Mouse (Mus musculus) intestine, embryonic 14.5 days (tissue): ENCODE data around the gene Als2cr12. TPM values are rescaled to one million over a fixed set of nuclear protein-coding genes. Genes with fewer than 3 reads are reported as not detected.
"Not testable (repeated sequence)": the region's sequence is repeated elsewhere in the genome, so short reads cannot be mapped to it uniquely, and the experiment has no call there.

ENCODE experiments used
- ATAC-seq: fragments of 200-750 bp; cut with Nextera tagmentation; replicated peaks from 2 replicates; pipeline ENCODE4 v1.8.0; 2017; ENCODE audit warnings: low read depth, moderate number of reproducible peaks, moderate TSS enrichment, moderate library complexity; ENCODE audit not compliant: low FRiP score, low TSS enrichment
- DNase-seq: peaks from one replicate; pipeline ENCODE4 v3.0.0-alpha.2; 2018; ENCODE audit warnings: low spot score
- H3K27ac ChIP-seq: fragments of 300-500 bp; sonication (generic); 2 replicates; pipeline ENCODE4 v1.5.1; 2014; ENCODE audit warnings: low read depth, mild to moderate bottlenecking, control low read depth
- H3K27me3 ChIP-seq: fragments of 300-500 bp; sonication (generic); replicated peaks from 2 replicates; pipeline ENCODE4 v1.6.1; 2014; ENCODE audit warnings: low read length, control low read depth; ENCODE audit not compliant: control insufficient read depth, insufficient read depth
- H3K36me3 ChIP-seq: fragments of 300-500 bp; sonication (generic); 2 replicates; pipeline ENCODE4 v1.6.1; 2014; ENCODE audit warnings: low read length, control low read depth; ENCODE audit not compliant: control insufficient read depth, insufficient read depth
- H3K4me1 ChIP-seq: fragments of 300-500 bp; sonication (generic); replicated peaks from 2 replicates; pipeline ENCODE4 v1.6.1; 2014; ENCODE audit warnings: low read length, control low read depth, mixed read lengths; ENCODE audit not compliant: control insufficient read depth, insufficient read depth
- H3K4me2 ChIP-seq: fragments of 300-500 bp; sonication (generic); 2 replicates; pipeline ENCODE4 v1.6.1; 2014; ENCODE audit warnings: low read length
- H3K4me3 ChIP-seq: fragments of 300-500 bp; sonication (generic); 2 replicates; pipeline ENCODE4 v1.5.1; 2014; ENCODE audit warnings: low read depth, low read length, control low read depth, mixed read lengths
- H3K9ac ChIP-seq: fragments of 300-500 bp; sonication (generic); 2 replicates; pipeline ENCODE4 v1.6.1; 2014; ENCODE audit warnings: mild to moderate bottlenecking, low read length
- H3K9me3 ChIP-seq: fragments of 300-500 bp; sonication (generic); 2 replicates; pipeline ENCODE4 v1.6.1; 2016; ENCODE audit warnings: low read length, control low read depth; ENCODE audit not compliant: control insufficient read depth
- WGBS: fragments of 180-500 bp; shearing (Covaris S2); extraction: QIAGEN DNeasy Blood & Tissue Kit; methylation state at CpG from one replicate; pipeline ENCODE4 v1.1.7; 2014; 5-methylcytosine and 5-hydroxymethylcytosine counted together
- polyA plus RNA-seq: library from polyadenylated mRNA; unstranded; fragments of >200 nt; fragmentation: Nextera tagmentation; extraction: Ambion mirVana; gene quantifications from 2 replicates; pipeline ENCODE4 v1.2.1, GENCODE M21; 2014

Als2cr12 gene
- polyA plus RNA-seq, 1 experiment from 2014 or later = not detected

- not testable (repeated sequence) for H3K4me1 ChIP-seq, H3K4me3 ChIP-seq, H3K4me2 ChIP-seq, H3K9ac ChIP-seq, H3K36me3 ChIP-seq, ATAC-seq, DNase-seq, H3K9me3 ChIP-seq, H3K27me3 ChIP-seq, H3K27ac ChIP-seq
- WGBS = 69% methylated on average over 4 of the region's 5 CpGs
Measured at GRCm38 (mm10) chr1:58700580-58701162, 4.9 kb upstream of the Als2cr12 start.

- no peak overlapping the region for H3K4me2 ChIP-seq
- H3K4me3 ChIP-seq = no peak overlapping the region
- no peaks in the 10 kb centered on the region for H3K36me3 ChIP-seq
- ATAC-seq (no peak), DNase-seq (no peak)
- no peak overlapping the region for H3K27ac ChIP-seq
- 58% methylated on average over 3 of the region's 3 CpGs for WGBS
- no peaks in the 10 kb centered on the region for H3K9me3 ChIP-seq
- H3K9ac ChIP-seq = no peak overlapping the region
- H3K27me3 ChIP-seq = no peaks in the 10 kb centered on the region
- H3K4me1 ChIP-seq = no peaks in the 10 kb centered on the region
Measured at GRCm38 (mm10) chr1:58699988-58700387, 4.2 kb upstream of the Als2cr12 start.

- H3K4me1 ChIP-seq = no peaks in the 10 kb centered on the region
- H3K4me3 ChIP-seq = no peak overlapping the region
- no peak overlapping the region for H3K27ac ChIP-seq
- H3K27me3 ChIP-seq = no peaks in the 10 kb centered on the region
- 85% methylated on average over 4 of the region's 4 CpGs for WGBS
- ATAC-seq = no peak
- DNase-seq = no peak
- no peak overlapping the region for H3K4me2 ChIP-seq
- H3K36me3 ChIP-seq = no peaks in the 10 kb centered on the region
- H3K9ac ChIP-seq = no peak overlapping the region
- H3K9me3 ChIP-seq = no peaks in the 10 kb centered on the region
Measured at GRCm38 (mm10) chr1:58698781-58699180, 3.0 kb upstream of the Als2cr12 start.

GRCm38 (mm10) chr1:58697607-58698006, 1.8 kb upstream of the Als2cr12 start:
- not testable (repeated sequence) for ATAC-seq, H3K27ac ChIP-seq, H3K36me3 ChIP-seq, DNase-seq, H3K4me3 ChIP-seq, H3K27me3 ChIP-seq, H3K9ac ChIP-seq, H3K9me3 ChIP-seq, H3K4me2 ChIP-seq, H3K4me1 ChIP-seq
- 60% methylated on average over 1 of the region's 1 CpGs for WGBS

- no peak overlapping the region for H3K27ac ChIP-seq
- H3K4me2 ChIP-seq = no peak overlapping the region
- no peaks in the 10 kb centered on the region for H3K4me1 ChIP-seq
- no peak for ATAC-seq
- no peak overlapping the region for H3K4me3 ChIP-seq
- no peaks in the 10 kb centered on the region for H3K36me3 ChIP-seq
- H3K9me3 ChIP-seq = no peaks in the 10 kb centered on the region
- WGBS = 79% methylated on average over 1 of the region's 1 CpGs
- H3K27me3 ChIP-seq = no peaks in the 10 kb centered on the region
- no peak for DNase-seq
- no peak overlapping the region for H3K9ac ChIP-seq
Measured at GRCm38 (mm10) chr1:58693696-58694095, 2.1 kb downstream of the Als2cr12 start.

- H3K9me3 ChIP-seq, ATAC-seq, H3K27ac ChIP-seq, DNase-seq, H3K27me3 ChIP-seq, H3K9ac ChIP-seq, H3K4me3 ChIP-seq, H3K4me2 ChIP-seq, H3K36me3 ChIP-seq, H3K4me1 ChIP-seq: not testable (repeated sequence)
- 33% methylated on average over 1 of the region's 1 CpGs for WGBS
Measured at GRCm38 (mm10) chr1:58691718-58692117, 4.1 kb downstream of the Als2cr12 start.

- 60% methylated on average over 2 of the region's 3 CpGs for WGBS
- not testable (repeated sequence) for H3K4me1 ChIP-seq, H3K4me3 ChIP-seq, H3K27me3 ChIP-seq, H3K4me2 ChIP-seq, H3K9ac ChIP-seq, DNase-seq, H3K36me3 ChIP-seq, ATAC-seq, H3K27ac ChIP-seq, H3K9me3 ChIP-seq
Measured at GRCm38 (mm10) chr1:58690834-58691488, 4.8 kb downstream of the Als2cr12 start.

GRCm38 (mm10) chr1:58690006-58690744, 5.6 kb downstream of the Als2cr12 start:
- H3K4me3 ChIP-seq = no peak overlapping the region
- H3K9ac ChIP-seq = no peak overlapping the region
- DNase-seq (no peak), ATAC-seq (no peak)
- 64% methylated on average over 6 of the region's 6 CpGs for WGBS
- no peak overlapping the region for H3K4me2 ChIP-seq
- no peaks in the 10 kb centered on the region for H3K4me1 ChIP-seq
- no peak overlapping the region for H3K27ac ChIP-seq
- H3K27me3 ChIP-seq = no peaks in the 10 kb centered on the region
- no peaks in the 10 kb centered on the region for H3K9me3 ChIP-seq
- no peaks in the 10 kb centered on the region for H3K36me3 ChIP-seq
